In genomic region chr2:163735980-163736379, GRCm38 (mm10) we compare ENCODE assay signal across 11 mouse cellular contexts. TPM values are rescaled to one million over a fixed set of nuclear protein-coding genes. Genes with fewer than 3 reads are reported as not detected.
DNase-seq lines count a peak whose midpoint lies in the region; ATAC-seq and TF ChIP-seq lines count a peak whose summit lies in the region.
"Had no signal": no experiment of that assay in that cellular context is flagged by ENCODE, and none has a peak within 500 bp of the region (broad histone marks: within the 10 kb centered on the region; RNA-seq: fewer than 3 reads in every experiment).

No protein-coding gene starts in this region.

- no peaks in the 10 kb centered on the region for H3K36me3 ChIP-seq in lung, embryonic 16.5 days (ENCODE audit: control insufficient read depth, insufficient read depth, low read length)

- TF ChIP-seq CTCF in gastrocnemius, adult 2 months (IDR thresholded peaks at IDR 0.05): no peak

- peak; percentile 68 to 74 for ATAC-seq in hematopoietic stem cell, adult 5-6 weeks (replicated peaks in 1 of 2; ENCODE audit: insufficient read depth in 1 of 2, low FRiP score in 2 of 2, low TSS enrichment in 1 of 2, low read depth in 1 of 2, poor library complexity in 2 of 2, severe bottlenecking in 2 of 2)
- peak; percentile 64 for ATAC-seq in lung, embryonic 16.5 days (ENCODE audit: low read depth)

- no peaks in the 10 kb centered on the region for H3K27me3 ChIP-seq in lung, embryonic 16.5 days (ENCODE audit: control insufficient read depth, insufficient read depth, low read depth, low read length)
- H3K27me3 ChIP-seq: CH12.LX; midbrain, embryonic 12.5 days had no signal

- intact Hi-C loops in gastrocnemius, adult 2 months (cut with DNase I): no loop called here

- H3K9me3 ChIP-seq in lung, embryonic 16.5 days (ENCODE audit: control insufficient read depth, low read length): no peaks in the 10 kb centered on the region
- H3K9me3 ChIP-seq: midbrain, embryonic 12.5 days had no signal

- H3K9ac ChIP-seq in lung, embryonic 16.5 days (ENCODE audit: low read length): no peak overlapping the region
- H3K9ac ChIP-seq: midbrain, embryonic 12.5 days had no signal

- H3K4me1 ChIP-seq in lung, embryonic 16.5 days (replicated peaks; ENCODE audit: control insufficient read depth, insufficient read depth, low read length): 0 out of 2 replicates have a peak, but pooled peaks cover 3% of the 10 kb centered on the region
- H3K4me1 ChIP-seq: midbrain, embryonic 12.5 days had no signal

- H3K4me2 ChIP-seq in lung, embryonic 16.5 days (ENCODE audit: low read depth, low read length): no peak overlapping the region
- H3K4me2 ChIP-seq: midbrain, embryonic 12.5 days had no signal

- H3K27ac ChIP-seq in gastrocnemius, adult 2 months: no peak overlapping the region
- no peak overlapping the region for H3K27ac ChIP-seq in lung, embryonic 16.5 days (ENCODE audit: low read length)
- H3K27ac ChIP-seq: midbrain, embryonic 12.5 days had no signal

- WGBS in lung, embryonic 16.5 days: 49% methylated on average over 6 of the region's 6 CpGs

- peak; percentile 47 for DNase-seq in gastrocnemius, adult 2 months
- no peak for DNase-seq in gastrocnemius, postnatal 4 days (ENCODE audit: low spot score in 2 of 2)
- peak; percentile 65 for DNase-seq in brain, adult 2 months (ENCODE audit: low read depth, low spot score)
- no peak for DNase-seq in urinary bladder, postnatal 4 days (ENCODE audit: low spot score in 2 of 2)
- no peak for DNase-seq in right cerebral cortex, adult 18-20 months
- DNase-seq in frontal cortex, adult 2 months (ENCODE audit: extremely low spot score in 1 of 2, low spot score in 1 of 2): no peak
- DNase-seq: right cerebral cortex, postnatal 25 days had no signal

- H3K4me3 ChIP-seq in gastrocnemius, adult 2 months: no peak overlapping the region
- no peak overlapping the region for H3K4me3 ChIP-seq in lung, embryonic 16.5 days (ENCODE audit: low read length)
- H3K4me3 ChIP-seq: midbrain, embryonic 12.5 days had no signal

RNA-seq across cellular contexts. Expression of gene Ada, which starts 14.1 kb away (rescaled TPM):
- total RNA-seq in gastrocnemius, adult 2 months (2021): under 1 TPM; 0.38 to 0.39 TPM
- total RNA-seq in gastrocnemius, postnatal 4 days (2021): 1 to 10 TPM; 2.6 to 2.9 TPM
- total RNA-seq in hematopoietic stem cell, adult 5-6 weeks (2017): 28.3 and 33.0 TPM in 2 replicates
- polyA plus RNA-seq in lung, embryonic 16.5 days (2015; fragmentation: Nextera tagmentation; extraction: Ambion mirVana): 8.2 and 9.4 TPM in 2 replicates
- polyA plus RNA-seq in frontal cortex, adult 2 months (2012; rRNA removed): 1.4 and 1.6 TPM in 2 replicates

Comparison
In these comparisons a context has a peak if more than half of its experiments do, and no peak if none do; other contexts are left out.
1. DNase-seq: peak in gastrocnemius, adult 2 months (single experiment) and brain, adult 2 months (single experiment); none in gastrocnemius, postnatal 4 days (0 of 2), urinary bladder, postnatal 4 days (0 of 2), right cerebral cortex, adult 18-20 months (single experiment) and frontal cortex, adult 2 months (0 of 2).